Mouse (Mus musculus) spleen, postnatal 0 days (tissue): ENCODE data around the gene Scgb2b12. TPM values are rescaled to one million over a fixed set of nuclear protein-coding genes. Genes with fewer than 3 reads are reported as not detected.

Experiments
- polyA plus RNA-seq: library from polyadenylated mRNA; unstranded; fragments of >200 nt; fragmentation: Nextera tagmentation; extraction: Ambion mirVana; gene quantifications from 2 replicates; pipeline ENCODE4 v1.2.1, GENCODE M21; 2015

Gene Scgb2b12
- not detected in 2 replicates for polyA plus RNA-seq

GRCm38 (mm10) chr7:32327145-32327544 is at the start of gene Scgb2b12:
TSS of gene Scgb2b12 (minus strand) at chr7:32327245.

GRCm38 (mm10) chr7:32333882-32334281 is 6.8 kb upstream of the Scgb2b12 start, which contains the start of gene Scgb1b12:
TSS of gene Scgb1b12 (plus strand) at chr7:32334182.

Other genes starting within 250 kb of the Scgb2b12 start
- gene Scgb1b10, start 226.4 kb downstream of the Scgb2b12 start, polyA plus RNA-seq, result not detected in 2 replicates
- not detected in 2 replicates for gene Scgb2b11, start 116.1 kb downstream of the Scgb2b12 start, polyA plus RNA-seq
- gene Scgb1b11, start 104.4 kb downstream of the Scgb2b12 start, polyA plus RNA-seq, result not detected in 2 replicates
- gene Scgb1b12, start 6.9 kb upstream of the Scgb2b12 start, polyA plus RNA-seq, result not detected in 2 replicates
- gene Scgb1b29, start 114.3 kb upstream of the Scgb2b12 start, polyA plus RNA-seq, result not detected in 2 replicates